Mouse (Mus musculus): Measurements from ENCODE around the gene Zscan25. TPM values are rescaled to one million over a fixed set of nuclear protein-coding genes. Genes with fewer than 3 reads are reported as not detected.
"Not testable (repeated sequence)": the region's sequence is repeated elsewhere in the genome, so short reads cannot be mapped to it uniquely, and the experiment has no call there.

The Zscan25 gene
- polyA plus RNA-seq, 1 experiment from 2014 or later: 0.98 TPM

DNA sequence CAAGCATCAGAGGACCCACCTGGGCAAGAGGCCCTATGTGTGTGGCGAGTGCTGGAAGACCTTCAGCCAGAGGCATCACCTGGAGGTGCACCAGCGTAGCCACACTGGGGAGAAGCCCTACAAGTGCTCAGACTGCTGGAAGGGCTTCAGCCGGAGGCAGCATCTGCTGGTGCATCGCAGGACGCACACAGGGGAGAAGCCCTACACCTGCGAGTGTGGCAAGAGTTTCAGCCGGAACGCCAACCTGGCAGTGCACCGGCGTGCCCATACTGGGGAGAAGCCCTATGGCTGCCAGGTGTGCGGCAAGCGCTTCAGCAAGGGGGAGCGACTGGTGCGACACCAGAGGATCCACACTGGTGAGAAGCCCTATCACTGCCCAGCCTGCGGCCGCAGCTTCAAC is 10.4 kb downstream of the Zscan25 start:
- DNase-seq (ENCODE audit: low spot score) (no peak), ATAC-seq (no peak)
- Histone ChIP-seq H3K9ac (ENCODE audit: low read length) (no peak overlapping the region), H3K36me3 (ENCODE audit: control insufficient read depth, insufficient read depth, low read length) (peaks cover 74% of the 10 kb centered on the region), H3K4me1 (ENCODE audit: control insufficient read depth, insufficient read depth, low read length) (no peaks in the 10 kb centered on the region), H3K4me3 (ENCODE audit: low read depth, low read length) (no peak overlapping the region), H3K9me3 (replicated peaks; ENCODE audit: control insufficient read depth, low read length) (no peaks in the 10 kb centered on the region), H3K4me2 (ENCODE audit: low read length) (no peak overlapping the region), H3K27me3 (replicated peaks; ENCODE audit: control insufficient read depth, insufficient read depth, low read length) (no peaks in the 10 kb centered on the region), H3K27ac (ENCODE audit: low read depth, low read length) (no peak overlapping the region)
- WGBS: 95% methylated on average over 16 of the region's 16 CpGs

DNA sequence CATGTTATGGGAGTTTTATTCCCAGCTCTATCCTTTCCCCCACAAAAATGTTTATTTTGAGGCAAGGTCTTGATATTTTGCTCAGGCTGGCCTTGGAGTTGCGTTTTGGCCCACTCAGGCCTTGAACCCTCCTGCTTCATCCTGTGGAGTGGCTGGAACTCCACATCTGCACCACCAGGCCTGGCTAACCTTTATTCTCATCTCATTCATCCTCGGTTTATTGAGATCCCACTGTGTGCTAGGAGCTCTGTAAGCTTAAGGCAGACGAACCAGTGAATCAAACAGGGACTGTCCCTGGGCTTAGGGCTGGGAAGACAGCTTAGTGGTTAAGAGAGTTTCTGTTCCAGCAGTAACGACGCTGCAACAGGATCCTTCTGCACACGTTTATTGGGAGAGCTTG is 12.1 kb downstream of the Zscan25 start:
- Histone ChIP-seq H3K9me3 (replicated peaks; ENCODE audit: control insufficient read depth, low read length) (no peaks in the 10 kb centered on the region), H3K9ac (ENCODE audit: low read length) (no peak overlapping the region), H3K36me3 (ENCODE audit: control insufficient read depth, insufficient read depth, low read length) (peaks cover 59% of the 10 kb centered on the region), H3K27me3 (replicated peaks; ENCODE audit: control insufficient read depth, insufficient read depth, low read length) (no peaks in the 10 kb centered on the region), H3K4me3 (ENCODE audit: low read depth, low read length) (no peak overlapping the region), H3K4me2 (ENCODE audit: low read length) (no peak overlapping the region), H3K27ac (ENCODE audit: low read depth, low read length) (no peak overlapping the region), H3K4me1 (ENCODE audit: control insufficient read depth, insufficient read depth, low read length) (no peaks in the 10 kb centered on the region)
- 96% methylated on average over 6 of the region's 6 CpGs for WGBS
- ATAC-seq (no peak), DNase-seq (ENCODE audit: low spot score) (no peak)

DNA sequence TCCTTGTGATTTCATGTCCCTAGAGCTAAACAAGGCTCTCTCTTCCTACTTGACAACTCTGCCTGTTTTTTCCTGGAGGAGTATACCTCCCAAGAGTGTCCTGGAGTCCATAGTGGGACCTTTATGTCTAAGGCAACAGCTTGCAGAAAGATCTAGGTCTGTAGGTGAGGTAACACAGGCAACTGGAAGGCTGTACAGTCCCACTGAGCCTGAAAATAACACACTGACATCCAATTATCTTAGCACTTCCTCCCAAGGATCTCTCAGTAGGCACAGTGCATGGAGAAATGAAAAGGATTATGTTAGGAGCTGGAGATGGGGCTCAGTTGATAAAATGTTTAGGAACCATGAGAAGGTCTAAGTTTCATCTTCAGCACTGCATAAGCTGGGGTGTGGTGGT is 20.2 kb downstream of the Zscan25 start:
- Histone ChIP-seq H3K9me3 (replicated peaks; ENCODE audit: control insufficient read depth, low read length) (no peaks in the 10 kb centered on the region), H3K36me3 (ENCODE audit: control insufficient read depth, insufficient read depth, low read length) (no peaks in the 10 kb centered on the region), H3K9ac (ENCODE audit: low read length) (no peak overlapping the region), H3K27ac (ENCODE audit: low read depth, low read length) (no peak overlapping the region), H3K4me2 (ENCODE audit: low read length) (no peak overlapping the region), H3K4me3 (ENCODE audit: low read depth, low read length) (no peak overlapping the region), H3K27me3 (replicated peaks; ENCODE audit: control insufficient read depth, insufficient read depth, low read length) (no peaks in the 10 kb centered on the region), H3K4me1 (ENCODE audit: control insufficient read depth, insufficient read depth, low read length) (no peaks in the 10 kb centered on the region)
- no peak for DNase-seq (ENCODE audit: low spot score)
- no peak for ATAC-seq

DNA sequence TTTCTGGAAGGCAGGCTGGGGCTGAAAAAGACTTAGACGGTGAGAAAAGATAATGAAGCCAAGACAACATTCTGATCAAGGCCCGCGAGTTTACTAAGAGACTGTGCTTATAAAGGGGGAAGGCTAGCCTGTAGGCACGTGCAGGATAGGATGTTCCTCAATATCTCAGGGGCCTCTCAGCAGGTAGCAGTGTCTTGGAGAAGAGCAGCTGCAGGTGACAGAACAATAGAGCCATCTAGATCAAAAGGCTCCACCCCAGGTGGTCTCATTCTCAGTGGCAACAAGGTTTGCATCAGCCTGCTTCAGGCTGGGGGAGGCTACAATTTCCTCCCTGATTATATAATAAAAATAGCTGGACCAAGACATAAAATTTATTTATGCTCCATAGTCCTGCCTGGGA is 21.5 kb downstream of the Zscan25 start:
- not testable (repeated sequence) for H3K4me1 ChIP-seq (ENCODE audit: control insufficient read depth, insufficient read depth, low read length); DNase-seq (ENCODE audit: low spot score); ATAC-seq; H3K27me3 ChIP-seq (replicated peaks; ENCODE audit: control insufficient read depth, insufficient read depth, low read length); H3K9ac ChIP-seq (ENCODE audit: low read length); H3K36me3 ChIP-seq (ENCODE audit: control insufficient read depth, insufficient read depth, low read length); H3K9me3 ChIP-seq (replicated peaks; ENCODE audit: control insufficient read depth, low read length); H3K4me2 ChIP-seq (ENCODE audit: low read length); H3K27ac ChIP-seq (ENCODE audit: low read depth, low read length); H3K4me3 ChIP-seq (ENCODE audit: low read depth, low read length)
- 62% methylated on average over 4 of the region's 4 CpGs for WGBS

DNA sequence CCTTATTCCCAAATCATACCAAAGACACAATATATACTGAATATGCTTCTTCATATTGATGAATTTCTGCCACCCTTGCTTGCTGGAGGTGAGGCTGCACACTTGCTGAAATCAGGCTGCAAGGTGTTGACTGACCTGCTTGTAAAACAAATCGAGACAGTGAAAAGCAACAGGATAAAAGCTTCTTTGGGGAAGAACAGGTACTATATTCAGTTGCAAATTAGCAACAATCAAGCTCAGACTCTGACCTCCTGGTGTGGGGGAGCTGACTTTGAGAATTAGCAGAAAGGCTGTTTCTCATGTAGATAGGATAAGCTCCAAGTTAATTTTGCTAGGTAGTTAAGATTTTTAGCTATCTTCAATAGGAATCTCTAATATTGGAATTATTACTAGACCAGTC is 22.1 kb downstream of the Zscan25 start:
- H3K27ac ChIP-seq (ENCODE audit: low read depth, low read length): no peak overlapping the region
- no peak overlapping the region for H3K4me3 ChIP-seq (ENCODE audit: low read depth, low read length)
- H3K27me3 ChIP-seq (replicated peaks; ENCODE audit: control insufficient read depth, insufficient read depth, low read length): no peaks in the 10 kb centered on the region
- H3K36me3 ChIP-seq (ENCODE audit: control insufficient read depth, insufficient read depth, low read length): no peaks in the 10 kb centered on the region
- H3K9ac ChIP-seq (ENCODE audit: low read length): no peak overlapping the region
- H3K9me3 ChIP-seq (replicated peaks; ENCODE audit: control insufficient read depth, low read length): no peaks in the 10 kb centered on the region
- WGBS: 61% methylated on average over 1 of the region's 1 CpGs
- no peak overlapping the region for H3K4me2 ChIP-seq (ENCODE audit: low read length)
- H3K4me1 ChIP-seq (ENCODE audit: control insufficient read depth, insufficient read depth, low read length): no peaks in the 10 kb centered on the region
- DNase-seq (ENCODE audit: low spot score) (no peak), ATAC-seq (no peak)

- DNase-seq (ENCODE audit: low spot score); H3K36me3 ChIP-seq (ENCODE audit: control insufficient read depth, insufficient read depth, low read length); H3K4me2 ChIP-seq (ENCODE audit: low read length); H3K4me3 ChIP-seq (ENCODE audit: low read depth, low read length); H3K27me3 ChIP-seq (replicated peaks; ENCODE audit: control insufficient read depth, insufficient read depth, low read length); H3K27ac ChIP-seq (ENCODE audit: low read depth, low read length); H3K9me3 ChIP-seq (replicated peaks; ENCODE audit: control insufficient read depth, low read length); H3K4me1 ChIP-seq (ENCODE audit: control insufficient read depth, insufficient read depth, low read length); ATAC-seq; H3K9ac ChIP-seq (ENCODE audit: low read length): not testable (repeated sequence)
- WGBS: 90% methylated on average over 4 of the region's 4 CpGs
Observed at GRCm38 (mm10) chr5:145306953-145307352, 26.7 kb downstream of the Zscan25 start.

- DNase-seq (ENCODE audit: low spot score); H3K9me3 ChIP-seq (replicated peaks; ENCODE audit: control insufficient read depth, low read length); H3K9ac ChIP-seq (ENCODE audit: low read length); H3K27me3 ChIP-seq (replicated peaks; ENCODE audit: control insufficient read depth, insufficient read depth, low read length); H3K36me3 ChIP-seq (ENCODE audit: control insufficient read depth, insufficient read depth, low read length); H3K4me1 ChIP-seq (ENCODE audit: control insufficient read depth, insufficient read depth, low read length); H3K4me2 ChIP-seq (ENCODE audit: low read length); H3K27ac ChIP-seq (ENCODE audit: low read depth, low read length); H3K4me3 ChIP-seq (ENCODE audit: low read depth, low read length); ATAC-seq: not testable (repeated sequence)
- 82% methylated on average over 3 of the region's 3 CpGs for WGBS
Observed at GRCm38 (mm10) chr5:145307811-145308210, 27.5 kb downstream of the Zscan25 start.

DNA sequence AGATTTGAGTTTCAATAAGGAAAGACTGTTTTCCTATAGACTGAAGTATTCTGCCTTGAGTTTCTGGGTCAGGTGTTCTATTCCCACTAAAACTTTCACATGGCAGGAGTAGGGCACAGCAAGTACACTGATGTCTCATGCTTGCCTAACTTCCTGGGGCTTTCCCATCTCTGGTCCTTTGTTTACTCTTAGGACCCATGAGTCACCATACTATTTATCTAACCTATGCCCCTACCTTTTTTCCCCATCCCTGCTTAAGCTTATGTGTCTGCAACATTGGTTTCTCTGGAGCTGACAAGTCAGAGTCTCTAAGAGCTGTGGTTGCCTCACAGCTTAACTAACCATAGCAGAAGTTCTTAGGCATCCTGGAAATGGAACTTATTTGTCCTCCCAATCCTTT is 33.5 kb downstream of the Zscan25 start:
- ATAC-seq: no peak

DNA sequence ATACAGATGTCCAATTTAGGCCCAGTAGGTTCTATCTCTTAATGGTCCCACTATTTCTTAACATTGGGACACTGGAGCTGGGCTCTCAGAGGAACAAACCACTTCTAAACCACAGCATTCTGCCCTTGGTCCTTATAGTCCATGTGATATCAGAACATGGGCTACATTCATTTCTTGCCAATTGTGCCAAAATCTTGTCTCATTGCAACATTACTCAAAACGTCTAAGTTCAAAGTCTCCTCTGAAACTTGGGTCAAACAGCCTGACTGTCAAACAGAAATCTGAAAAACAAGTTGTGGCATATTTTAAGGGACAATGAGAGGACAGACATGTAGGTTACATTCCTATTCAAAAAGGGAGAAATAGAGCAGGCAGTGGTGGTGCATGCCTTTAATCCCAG is 36.8 kb downstream of the Zscan25 start:
- Histone ChIP-seq H3K9me3 (replicated peaks; ENCODE audit: control insufficient read depth, low read length) (no peaks in the 10 kb centered on the region), H3K36me3 (ENCODE audit: control insufficient read depth, insufficient read depth, low read length) (no peaks in the 10 kb centered on the region), H3K9ac (ENCODE audit: low read length) (no peak overlapping the region), H3K27ac (ENCODE audit: low read depth, low read length) (no peak overlapping the region), H3K4me3 (ENCODE audit: low read depth, low read length) (no peak overlapping the region), H3K27me3 (replicated peaks; ENCODE audit: control insufficient read depth, insufficient read depth, low read length) (no peaks in the 10 kb centered on the region), H3K4me1 (ENCODE audit: control insufficient read depth, insufficient read depth, low read length) (no peaks in the 10 kb centered on the region), H3K4me2 (ENCODE audit: low read length) (no peak overlapping the region)
- DNase-seq (ENCODE audit: low spot score) (no peak), ATAC-seq (no peak)
- WGBS: 87% methylated on average over 1 of the region's 1 CpGs

More for the DNA sequence above, 33.5 kb downstream of the Zscan25 start:
- H3K4me1 ChIP-seq (ENCODE audit: control insufficient read depth, insufficient read depth, low read length): no peaks in the 10 kb centered on the region
- H3K9ac ChIP-seq (ENCODE audit: low read length): no peak overlapping the region
- no peaks in the 10 kb centered on the region for H3K27me3 ChIP-seq (replicated peaks; ENCODE audit: control insufficient read depth, insufficient read depth, low read length)
- no peak overlapping the region for H3K4me2 ChIP-seq (ENCODE audit: low read length)
- H3K27ac ChIP-seq (ENCODE audit: low read depth, low read length): no peak overlapping the region
- H3K4me3 ChIP-seq (ENCODE audit: low read depth, low read length): no peak overlapping the region
- DNase-seq (ENCODE audit: low spot score): no peak
- no peaks in the 10 kb centered on the region for H3K9me3 ChIP-seq (replicated peaks; ENCODE audit: control insufficient read depth, low read length)
- no peaks in the 10 kb centered on the region for H3K36me3 ChIP-seq (ENCODE audit: control insufficient read depth, insufficient read depth, low read length)

DNA sequence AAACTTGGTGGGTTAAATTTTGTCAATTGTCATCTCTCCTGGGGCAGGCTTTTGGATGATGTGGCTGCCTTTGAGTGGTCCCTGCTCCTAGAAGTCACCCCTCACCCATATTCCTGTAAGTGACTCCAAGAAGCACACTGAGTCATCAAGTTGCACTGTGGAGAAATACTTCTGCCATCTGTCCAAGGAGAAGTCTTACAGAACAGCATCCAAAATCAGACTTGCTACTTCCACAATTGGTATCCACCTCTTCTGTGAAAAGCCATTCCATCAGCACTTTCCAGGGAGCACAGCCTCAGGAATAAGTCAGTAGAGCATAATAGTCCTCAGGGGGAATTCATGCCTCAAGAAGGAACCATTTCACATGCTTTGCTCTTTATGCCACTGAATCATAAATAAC is 58.5 kb downstream of the Zscan25 start:
- H3K36me3 ChIP-seq (ENCODE audit: control insufficient read depth, insufficient read depth, low read length); H3K9ac ChIP-seq (ENCODE audit: low read length); H3K4me1 ChIP-seq (ENCODE audit: control insufficient read depth, insufficient read depth, low read length); H3K4me2 ChIP-seq (ENCODE audit: low read length); H3K9me3 ChIP-seq (replicated peaks; ENCODE audit: control insufficient read depth, low read length); H3K27ac ChIP-seq (ENCODE audit: low read depth, low read length); H3K4me3 ChIP-seq (ENCODE audit: low read depth, low read length); ATAC-seq; DNase-seq (ENCODE audit: low spot score); H3K27me3 ChIP-seq (replicated peaks; ENCODE audit: control insufficient read depth, insufficient read depth, low read length): not testable (repeated sequence)
